Mouse (Mus musculus) gastrocnemius, adult 18-20 months (tissue): ENCODE results near the gene Ifna15. TPM values are rescaled to one million over a fixed set of nuclear protein-coding genes. Genes with fewer than 3 reads are reported as not detected.
A peak's percentile ranks its signal among the peaks of the same experiment; 100 is the strongest.
"Not testable (repeated sequence)": the region's sequence is repeated elsewhere in the genome, so short reads cannot be mapped to it uniquely, and the experiment has no call there.

Source experiments
- DNase-seq: peaks from one replicate; pipeline ENCODE4 v3.0.0; 2021; ENCODE audit warnings: low spot score
- long read RNA-seq, 2 experiments: library from polyadenylated mRNA; stranded (forward); transcript quantifications; one replicate each; pipeline ENCODE4 v2.0.0; 2021
- total RNA-seq, 2 experiments: library from RNA; stranded (reverse); gene quantifications; 2 replicates each; pipeline ENCODE4 v1.2.3; 2021

The Ifna15 gene
- not detected for total RNA-seq
- long read RNA-seq, experiment 1 = 0 reads
- long read RNA-seq, experiment 2 = 0 reads

DNA sequence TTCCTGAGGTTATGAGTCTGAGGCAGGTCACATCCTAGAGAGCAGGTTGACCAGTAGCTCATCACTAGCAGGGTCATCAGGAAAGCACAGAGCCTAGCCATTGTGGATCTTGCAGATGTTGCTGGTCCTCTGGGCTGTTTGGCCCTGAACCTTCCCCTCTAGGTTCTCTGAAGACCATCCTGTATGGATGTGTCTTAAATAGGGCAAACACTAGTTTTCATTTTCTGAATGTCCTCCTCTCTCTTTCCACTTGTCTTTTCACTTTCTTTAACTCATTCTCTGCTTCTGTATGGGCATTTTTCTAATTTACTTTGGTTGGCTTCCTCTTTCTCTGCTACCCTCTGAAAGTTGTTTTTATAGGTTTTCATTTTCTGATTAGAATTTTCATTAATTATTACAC lies at the start of gene Ifna15:
Gene Ifna15 (minus strand): TSS at position 101 of the 400 bp plus-strand sequence.
- not testable (repeated sequence) for DNase-seq

DNA sequence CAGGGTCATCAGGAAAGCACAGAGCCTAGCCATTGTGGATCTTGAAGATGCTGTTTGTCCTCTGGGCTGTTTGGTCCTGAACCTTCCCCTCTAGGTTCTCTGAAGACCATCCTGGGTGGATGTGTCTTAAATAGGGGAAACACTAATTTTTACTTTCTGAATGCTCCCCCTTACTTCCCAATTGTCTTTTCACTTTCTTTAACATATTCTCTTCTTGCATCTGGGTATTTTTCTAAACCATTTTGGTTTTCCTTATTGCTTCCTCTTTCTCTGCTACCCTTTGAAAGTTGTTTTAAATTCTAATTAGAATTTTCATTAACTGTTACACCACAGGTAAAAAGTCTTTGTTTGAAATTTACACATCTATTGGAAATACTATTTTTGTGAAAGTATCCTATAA lies 45.2 kb upstream of the Ifna15 start, which contains the start of gene Ifna12:
Gene Ifna12 (minus strand): TSS at position 101 of the 400 bp plus-strand sequence.
- DNase-seq = no peak

DNA sequence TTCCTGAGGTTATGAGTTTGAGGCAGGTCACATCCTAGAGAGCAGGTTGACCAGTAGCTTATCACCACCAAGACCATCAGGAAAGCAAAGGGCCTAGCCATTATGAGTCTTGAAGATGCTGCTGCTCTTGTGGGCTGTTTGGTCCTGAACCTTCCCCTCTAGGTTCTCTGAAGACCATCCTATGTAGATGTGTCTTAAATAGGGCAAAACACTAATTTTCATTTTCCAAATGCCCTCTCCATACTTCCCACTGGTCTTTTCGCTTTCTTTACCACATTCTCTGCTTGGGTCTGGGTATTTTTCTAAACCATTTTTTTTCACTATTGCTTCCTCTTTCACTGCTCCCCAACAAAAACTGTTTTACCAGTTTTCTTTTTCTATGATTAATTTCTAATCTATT lies 34.2 kb upstream of the Ifna15 start, which contains the start of gene Ifna9:
Gene Ifna9 (minus strand): TSS at position 101 of the 400 bp plus-strand sequence.
- no peak for DNase-seq

DNA sequence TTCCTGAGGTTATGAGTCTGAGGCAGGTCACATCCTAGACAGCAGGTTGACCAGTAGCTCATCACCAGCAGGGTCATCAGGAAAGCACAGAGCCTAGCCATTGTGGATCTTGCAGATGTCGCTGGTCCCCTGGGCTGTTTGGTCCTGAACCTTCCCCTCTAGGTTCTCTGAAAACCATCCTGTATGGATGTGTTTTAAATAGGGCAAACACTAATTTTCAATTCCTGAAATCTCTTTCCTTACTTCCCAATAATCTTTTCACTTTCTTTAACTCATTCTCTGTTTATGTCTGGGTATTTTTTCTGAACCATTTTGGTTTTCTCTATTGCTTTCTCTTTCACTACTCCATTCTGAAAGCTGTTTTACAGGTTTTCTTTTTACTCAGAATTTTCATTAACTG lies 13.7 kb upstream of the Ifna15 start, which contains the start of gene Ifna14:
Gene Ifna14 (minus strand): TSS at position 101 of the 400 bp plus-strand sequence.
- DNase-seq = no peak

DNA sequence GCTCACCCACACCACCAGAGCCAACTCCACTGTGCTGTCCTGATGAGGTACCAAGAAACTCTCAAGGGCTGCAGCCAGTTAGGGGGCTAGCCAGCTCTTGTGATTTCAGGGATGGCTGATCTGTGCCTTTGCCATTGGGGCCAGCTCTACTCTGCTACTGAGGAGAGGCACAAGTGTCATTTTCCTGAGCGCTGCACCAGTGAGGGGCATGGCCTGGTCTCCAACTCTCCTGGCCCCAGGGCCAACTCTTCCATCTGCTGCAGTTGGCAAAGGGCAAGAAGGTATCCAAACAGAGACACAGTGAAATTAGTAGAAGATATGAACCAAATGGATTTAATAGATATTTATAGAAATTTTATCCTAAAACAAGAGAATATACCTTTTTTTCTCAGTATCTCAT lies 3.7 kb upstream of the Ifna15 start:
- DNase-seq = no peak

DNA sequence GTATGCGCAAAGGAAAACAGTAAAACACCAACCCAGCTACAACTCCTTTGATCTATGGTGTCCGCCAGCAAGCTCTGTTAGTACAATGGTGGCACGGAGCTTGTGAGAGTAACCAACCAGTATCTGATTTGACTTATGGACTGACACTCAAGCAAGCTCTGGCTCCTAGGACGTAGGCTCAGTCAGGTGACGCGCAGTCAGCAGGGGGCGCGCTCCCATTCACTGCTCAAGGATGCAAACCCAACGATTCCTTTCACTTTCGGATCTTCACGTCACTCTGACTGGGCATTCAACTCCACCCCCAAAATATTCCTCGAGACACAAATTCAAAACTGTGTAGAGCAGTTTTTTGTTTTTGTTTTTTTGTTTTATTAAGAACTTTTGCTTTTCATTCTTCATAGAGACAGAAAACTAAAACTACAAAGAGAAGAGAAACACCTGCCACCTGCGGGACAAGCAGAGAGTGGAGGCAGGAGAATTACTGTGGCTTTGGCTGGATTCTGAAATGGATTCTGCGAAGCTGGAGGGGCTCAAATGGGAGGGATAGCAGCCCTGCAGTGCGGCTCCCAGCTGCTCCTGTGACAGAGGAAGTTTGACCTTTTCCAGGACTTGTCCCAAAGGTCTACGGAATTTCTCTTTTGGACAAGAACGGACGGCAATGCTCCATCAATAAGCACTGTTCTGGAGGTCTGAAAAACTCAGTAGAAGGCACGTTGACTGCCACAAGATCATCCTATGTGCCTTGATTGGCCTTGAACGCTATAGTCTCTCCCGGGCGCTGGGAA lies 7.7 kb downstream of the Ifna15 start:
- DNase-seq = peak; percentile 78

DNA sequence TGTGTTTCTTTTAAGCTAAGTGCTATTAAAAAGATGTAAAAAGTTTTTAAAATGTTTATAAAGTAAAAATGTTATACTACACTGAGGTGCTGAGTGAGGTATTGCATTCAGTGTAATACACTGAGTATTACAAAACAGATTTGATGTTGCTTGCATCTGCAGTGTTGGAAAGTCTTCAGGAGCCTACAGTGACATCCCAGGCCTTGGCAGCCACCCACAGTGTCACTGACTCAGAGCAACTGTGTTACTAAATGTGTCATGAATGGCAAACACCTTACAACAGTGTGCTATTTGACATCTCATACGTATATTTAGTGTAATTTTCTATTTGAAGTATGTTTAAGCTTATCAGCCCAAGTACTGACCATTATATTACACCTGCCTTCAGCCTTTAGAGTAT lies 10.1 kb downstream of the Ifna15 start:
- DNase-seq = no peak

DNA sequence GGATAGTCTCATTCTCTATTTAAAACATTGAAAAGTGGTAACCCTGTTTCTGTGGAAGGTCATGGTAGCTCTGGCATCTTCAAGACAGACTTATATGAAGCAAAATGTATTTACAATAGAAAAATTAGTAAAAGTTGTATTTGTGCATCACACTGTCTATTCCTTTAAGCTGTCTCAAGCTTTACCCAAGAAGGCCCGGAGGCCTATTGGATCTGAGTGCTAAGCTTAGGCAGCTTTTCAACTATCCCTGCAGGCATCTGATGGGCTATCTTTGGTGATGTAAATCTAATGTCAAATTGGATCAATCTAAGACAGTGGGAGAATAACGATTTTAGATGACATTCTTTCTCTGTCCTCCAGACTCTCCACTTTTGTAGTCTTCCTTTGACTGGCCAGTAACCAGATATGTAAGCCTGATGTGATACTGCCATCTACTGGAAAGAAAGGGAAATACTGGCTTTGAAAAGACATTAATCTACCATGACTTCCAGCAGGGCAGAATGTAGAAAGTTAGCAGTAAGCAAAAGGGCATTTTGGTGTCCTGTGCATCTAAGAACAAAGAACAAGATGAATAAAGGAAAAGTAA lies 14.3 kb downstream of the Ifna15 start:
- DNase-seq = peak; percentile 54

DNA sequence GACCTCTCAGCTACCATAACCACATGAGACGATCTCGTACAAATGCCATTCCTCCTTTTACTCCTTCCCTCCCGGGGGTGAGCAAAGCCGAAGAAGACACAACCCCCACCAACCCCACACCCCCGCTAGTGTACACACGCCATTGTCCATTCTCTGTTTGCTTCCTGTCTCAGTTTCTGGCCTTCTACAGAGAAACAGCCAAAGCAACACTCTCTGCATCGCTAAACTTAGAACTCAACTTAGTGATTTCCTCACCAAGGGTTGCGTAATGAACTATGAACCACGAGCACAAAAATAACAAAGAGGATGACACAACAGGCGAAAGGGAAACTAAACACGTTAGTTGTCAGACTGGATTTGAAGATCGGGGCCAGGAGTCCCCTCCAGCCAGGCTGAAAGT lies 20.7 kb downstream of the Ifna15 start:
- peak; percentile 63 for DNase-seq

DNA sequence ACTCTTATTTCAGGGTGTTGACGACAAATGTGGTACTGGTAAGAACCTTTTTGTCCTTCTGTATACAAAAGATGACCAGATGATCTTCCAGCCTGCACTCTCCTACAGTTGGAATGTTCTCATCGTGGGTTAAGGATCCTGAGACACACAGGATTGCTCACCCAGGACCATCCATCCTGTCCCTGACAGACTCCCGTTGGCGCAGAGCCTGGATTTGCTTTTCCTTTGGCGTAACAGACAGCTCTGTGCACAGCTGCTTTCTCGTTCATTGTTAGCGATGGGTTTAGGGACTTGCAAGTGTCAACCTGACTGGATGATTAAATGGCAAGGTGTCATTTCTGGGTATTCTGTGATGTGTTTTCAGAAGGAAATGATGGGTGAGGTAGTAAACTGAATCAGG lies 21.4 kb downstream of the Ifna15 start:
- no peak for DNase-seq

DNA sequence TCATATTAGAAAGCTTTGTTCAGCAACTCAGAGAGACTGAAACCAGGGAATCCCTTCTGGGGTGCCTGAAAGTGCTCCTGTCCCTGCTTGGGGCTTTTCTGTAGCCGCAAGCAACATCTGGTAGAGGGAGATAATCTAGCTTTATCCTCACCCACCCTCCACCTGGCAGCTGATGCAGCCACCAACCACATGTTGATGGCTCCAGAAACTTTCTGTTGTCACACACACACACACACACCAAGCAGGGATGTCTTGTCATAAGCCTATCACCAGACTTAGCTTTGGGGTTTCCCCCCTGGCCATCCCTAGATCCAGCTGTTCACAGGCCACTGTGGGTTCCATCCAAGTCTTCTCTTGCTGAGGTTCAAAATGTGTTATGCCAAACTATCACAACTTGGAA lies 22.3 kb downstream of the Ifna15 start:
- no peak for DNase-seq

DNA sequence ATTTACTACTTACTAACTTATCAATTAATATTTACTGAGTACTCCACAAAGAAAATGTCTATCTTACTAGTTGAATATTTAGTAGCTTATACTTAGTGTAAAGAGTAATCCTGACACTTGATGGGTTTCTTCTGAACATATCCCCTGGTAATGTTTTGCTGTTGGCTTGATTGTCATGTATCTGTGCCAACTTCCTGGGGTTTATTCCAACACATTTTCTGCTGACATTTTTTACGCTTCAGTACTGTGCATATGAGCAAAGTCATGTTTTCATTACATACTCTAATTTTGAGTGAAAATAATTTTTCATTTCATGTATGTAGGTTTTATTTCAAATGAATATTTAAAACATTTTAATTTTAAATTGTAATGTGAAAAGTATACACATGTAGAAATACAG lies 23.1 kb downstream of the Ifna15 start:
- no peak for DNase-seq

DNA sequence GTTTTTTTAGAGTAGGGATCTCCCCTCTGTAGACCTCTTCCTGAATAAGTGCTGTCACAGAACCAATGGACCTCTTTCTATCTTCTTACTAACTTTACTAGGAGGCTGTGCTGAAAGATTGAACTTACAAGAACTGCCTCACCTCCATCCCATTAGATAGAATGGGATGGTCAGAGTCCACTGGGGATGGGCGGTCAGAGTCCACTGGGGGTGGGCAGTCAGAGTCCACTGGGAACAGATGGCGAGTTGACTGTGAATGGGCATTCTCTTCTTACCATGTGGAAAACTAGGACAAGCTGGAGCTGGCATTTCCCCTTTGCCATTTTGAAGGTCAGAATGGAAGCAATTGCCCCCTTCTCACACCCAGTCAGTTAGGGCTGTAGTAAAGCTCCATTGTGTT lies 24.5 kb downstream of the Ifna15 start:
- no peak for DNase-seq

DNA sequence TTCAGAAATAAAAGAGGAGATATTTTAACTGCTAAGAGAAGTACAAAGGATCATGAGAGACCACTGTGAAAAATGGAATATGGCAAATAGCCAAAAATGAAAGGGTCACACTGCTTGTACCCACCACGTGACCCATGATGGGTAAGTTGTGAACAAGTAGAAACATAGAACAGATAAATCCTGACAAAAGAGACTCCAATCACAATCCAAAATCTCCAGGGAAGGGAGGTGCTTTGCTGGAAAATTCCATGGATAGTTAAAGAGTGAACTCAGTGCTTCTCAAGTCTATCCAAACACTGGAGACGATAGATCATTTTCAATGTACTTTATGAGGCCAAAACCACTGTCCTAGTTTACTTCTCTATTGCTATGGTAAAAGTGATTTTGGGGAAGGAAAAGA lies 27.2 kb downstream of the Ifna15 start:
- DNase-seq = no peak

DNA sequence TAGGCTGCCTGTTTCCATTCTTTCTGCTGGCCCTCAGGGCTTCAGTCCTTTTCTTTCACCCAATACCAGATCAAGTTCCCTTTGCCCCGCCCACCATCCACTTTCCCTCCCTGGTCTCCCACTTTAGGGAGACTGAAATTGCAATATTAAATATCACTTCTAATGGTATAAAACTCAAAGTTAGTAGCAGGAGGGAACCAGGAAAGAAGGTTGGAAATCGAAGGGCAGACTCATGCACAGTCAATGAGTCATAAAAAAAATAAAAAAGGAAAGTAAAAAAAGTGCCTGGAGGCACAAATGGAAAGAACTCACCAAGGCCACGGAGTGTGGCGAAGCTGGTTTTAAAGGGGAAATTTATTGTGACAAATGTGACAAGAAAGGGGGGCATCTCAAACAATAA lies 27.8 kb downstream of the Ifna15 start:
- DNase-seq = no peak

DNA sequence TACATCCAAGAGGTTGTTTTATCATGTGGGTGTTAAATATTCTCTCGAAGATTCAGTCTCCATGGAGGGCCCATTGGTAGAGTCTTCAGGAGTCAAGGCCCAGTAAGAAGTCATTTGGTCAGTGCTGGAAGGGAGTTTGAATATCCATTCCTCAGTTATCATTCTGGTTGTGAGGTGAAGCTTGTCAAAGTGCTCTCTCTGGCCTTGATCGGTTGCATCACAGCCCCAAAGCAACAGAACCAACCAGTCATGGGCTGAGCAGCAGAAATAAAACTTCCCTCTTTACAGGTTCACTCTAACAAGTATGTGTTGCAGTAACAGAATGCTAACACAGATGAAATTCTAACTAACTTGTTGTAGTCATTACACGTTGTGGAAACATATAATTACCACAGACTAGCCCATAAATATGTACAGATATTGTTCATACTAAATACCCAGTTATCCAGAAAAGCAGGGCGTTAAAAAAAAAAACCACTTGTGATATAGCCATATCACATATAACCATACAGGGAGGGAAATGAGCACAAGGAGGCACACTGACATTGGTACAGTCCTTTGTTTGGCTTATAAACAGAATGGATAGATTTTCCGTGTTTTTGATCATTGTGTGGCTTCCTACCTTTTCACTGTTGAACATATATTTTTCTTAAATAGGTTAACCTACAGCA lies 31.5 kb downstream of the Ifna15 start:
- no peak for DNase-seq

DNA sequence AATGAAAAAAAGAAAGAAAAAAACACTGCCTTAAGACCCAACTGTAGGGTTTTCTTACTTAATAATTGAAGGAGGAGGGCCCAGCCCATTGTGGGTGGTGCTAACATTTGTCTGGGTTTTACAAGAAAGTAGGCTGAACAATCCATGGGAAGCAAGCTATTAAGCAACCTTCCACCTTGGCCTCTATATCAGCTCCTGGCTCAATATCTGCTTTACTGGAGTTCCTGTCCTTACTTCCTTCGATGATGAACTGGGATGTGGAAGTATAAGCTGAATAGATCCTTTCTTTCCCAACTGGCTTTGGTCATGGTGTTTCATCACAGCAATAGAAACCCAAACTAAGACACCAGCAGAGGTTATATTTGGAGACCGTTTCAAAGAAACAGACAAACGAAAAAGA lies 32.7 kb downstream of the Ifna15 start:
- no peak for DNase-seq

DNA sequence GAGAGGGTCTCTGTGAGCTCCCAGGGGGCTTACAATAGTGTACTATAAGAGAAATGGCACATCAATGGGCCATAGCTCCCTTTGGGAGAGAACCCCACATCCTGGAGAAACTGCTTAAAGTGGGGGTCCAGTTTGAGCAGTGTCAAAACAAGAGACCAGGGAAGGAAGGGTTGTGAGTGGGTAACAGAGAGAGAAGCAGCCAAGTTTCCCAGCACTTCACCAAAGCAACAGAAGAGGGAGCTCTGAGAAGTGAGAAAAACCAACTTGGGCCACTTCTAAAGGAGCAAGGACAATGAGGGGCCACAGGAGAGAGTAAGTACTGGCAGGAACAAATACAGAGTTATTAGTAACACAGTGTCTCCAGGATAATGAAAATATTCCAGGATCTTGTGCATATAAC lies 34.8 kb downstream of the Ifna15 start:
- DNase-seq = peak; percentile 42

DNA sequence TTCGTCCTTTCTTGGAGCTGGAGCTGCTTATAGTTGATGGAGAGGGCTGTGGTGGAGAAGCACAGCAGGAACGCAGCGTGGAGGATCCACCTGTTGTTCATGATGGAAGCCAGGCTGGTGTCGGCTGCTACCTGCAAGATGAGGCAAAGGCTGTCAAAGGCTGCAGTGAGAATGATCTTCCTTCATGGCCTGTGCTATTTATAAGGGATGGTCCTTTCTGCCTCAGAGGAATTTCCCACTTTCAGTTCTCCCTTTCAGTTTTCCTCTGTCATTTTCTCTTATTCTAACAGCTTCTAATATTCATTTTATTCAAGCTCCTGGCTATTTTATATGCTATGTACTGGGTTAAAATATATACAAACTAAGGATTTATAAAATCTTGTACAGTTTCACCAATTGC lies 35.4 kb downstream of the Ifna15 start, which contains the start of gene Ifnb1:
Gene Ifnb1 (minus strand): TSS at position 101 of the 400 bp plus-strand sequence.
- DNase-seq = no peak

DNA sequence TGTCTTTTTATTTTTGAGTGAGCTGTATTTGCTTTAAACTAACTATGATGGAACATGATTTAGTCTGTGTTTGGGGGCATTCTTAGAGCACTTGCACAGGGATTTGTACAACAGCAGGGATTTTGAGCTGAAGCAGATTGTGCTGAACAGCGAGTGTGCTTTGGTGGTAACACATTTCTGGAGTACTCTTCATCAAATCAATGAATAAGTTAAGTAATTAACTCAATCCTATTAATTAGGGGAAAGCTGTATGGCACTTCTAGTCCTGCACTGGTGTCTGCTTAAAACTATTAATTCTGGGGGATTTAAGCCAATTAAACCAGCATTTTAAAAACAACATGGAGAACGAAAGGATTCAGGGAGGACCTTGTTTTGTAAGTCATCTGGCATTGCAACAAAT lies 40.1 kb downstream of the Ifna15 start:
- DNase-seq = no peak

DNA sequence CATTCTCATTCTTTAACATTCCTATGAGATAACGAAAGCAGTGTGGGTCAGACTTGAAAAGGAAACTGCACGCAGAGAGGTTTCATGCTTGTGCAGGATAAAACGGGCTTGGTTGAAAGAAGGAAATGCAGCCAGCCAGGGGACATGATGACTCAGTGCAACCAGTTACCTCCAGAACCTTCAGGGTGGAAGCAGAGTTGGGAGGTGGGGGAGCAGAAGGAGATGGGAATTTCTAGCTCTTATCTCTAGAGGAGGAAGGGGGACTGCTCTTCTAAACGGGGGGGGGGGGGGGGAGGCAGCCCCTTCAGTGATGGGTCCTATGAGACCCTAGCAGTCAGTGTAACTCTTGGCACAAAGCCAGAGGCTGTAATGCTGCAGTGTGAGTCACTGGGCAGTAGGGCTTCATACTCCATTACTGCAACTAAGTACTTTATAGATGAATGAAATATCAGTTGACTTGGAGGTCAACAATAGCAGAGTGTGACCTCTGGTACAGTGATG lies 42.3 kb downstream of the Ifna15 start:
- peak; percentile 25 for DNase-seq

DNA sequence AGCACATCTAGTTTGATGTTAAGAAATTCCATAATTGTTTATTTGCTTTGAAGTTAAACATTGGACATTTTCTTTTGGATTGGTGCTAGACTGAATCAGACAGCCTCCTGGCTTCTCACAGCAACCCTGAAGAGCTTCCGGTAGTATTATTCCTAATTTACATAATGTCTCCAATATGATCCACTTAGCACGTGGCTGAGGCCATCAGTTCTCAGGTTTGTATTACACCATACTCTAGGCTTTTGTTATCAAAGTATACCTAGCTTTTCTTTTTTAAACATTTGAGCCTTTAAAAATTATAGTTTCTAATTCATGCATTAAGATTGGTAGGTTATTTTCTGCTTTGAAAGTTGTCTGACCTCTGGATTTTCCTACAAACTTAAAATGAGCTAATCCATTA lies 42.8 kb downstream of the Ifna15 start:
- DNase-seq = no peak
